Mouse (Mus musculus): Measurements from ENCODE around the gene Dnaja3. TPM values are rescaled to one million over a fixed set of nuclear protein-coding genes. Genes with fewer than 3 reads are reported as not detected.

The Dnaja3 gene
- polyA plus RNA-seq, 1 experiment = 33.0 TPM

DNA sequence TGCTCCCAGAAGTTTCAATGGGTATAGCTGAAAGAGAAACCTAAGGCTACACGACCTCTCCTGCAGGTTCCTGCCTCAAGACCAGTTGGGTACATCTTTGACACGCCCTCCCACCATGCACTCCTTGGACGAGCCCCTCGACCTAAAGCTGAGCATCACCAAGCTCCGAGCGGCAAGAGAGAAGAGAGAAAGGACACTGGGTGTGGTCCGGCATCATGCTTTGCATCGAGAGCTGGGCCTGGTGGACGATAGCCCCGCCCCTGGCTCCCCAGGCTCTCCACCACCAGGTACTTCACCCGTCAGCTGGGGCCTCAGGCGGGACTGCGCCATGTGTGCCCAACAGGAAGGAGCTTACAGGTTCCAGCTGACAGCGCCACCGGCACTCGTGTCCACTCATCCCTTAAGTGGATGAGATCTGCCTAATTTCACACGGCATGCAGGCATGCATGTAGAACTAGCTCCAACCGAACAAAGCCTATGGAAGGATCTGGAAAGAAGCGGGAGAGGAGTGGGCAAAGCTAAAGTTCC, 31.2 kb upstream of the Dnaja3 start:
- Histone ChIP-seq H3K36me3 (ENCODE audit: control insufficient read depth, insufficient read depth) (peaks cover 43% of the 10 kb centered on the region), H3K79me3 (ENCODE audit: low read depth) (peaks cover 50% of the 10 kb centered on the region), H3K4me3 (ENCODE audit: insufficient read depth, poor library complexity, severe bottlenecking) (no peak overlapping the region), H3ac (ENCODE audit: control insufficient read depth, insufficient read length, low read depth) (no peak overlapping the region), H3K27me3 (ENCODE audit: control insufficient read depth, insufficient read depth, insufficient read length) (no peaks in the 10 kb centered on the region), H3K79me2 (ENCODE audit: control insufficient read depth, insufficient read depth) (peaks cover 67% of the 10 kb centered on the region)
- TF ChIP-seq MAX (IDR thresholded peaks at IDR 0.05) (no peak), FOSL1 (IDR thresholded peaks at IDR 0.05; ENCODE audit: insufficient read depth, low read length, poor library complexity, severe bottlenecking) (no peak), CTCF (IDR thresholded peaks at IDR 0.05; ENCODE audit: control insufficient read depth, insufficient read depth, insufficient read length) (no peak), CEBPB (IDR thresholded peaks at IDR 0.05; ENCODE audit: low read depth) (no peak), USF1 (IDR thresholded peaks at IDR 0.05; ENCODE audit: low read depth) (no peak), MYOG (IDR thresholded peaks at IDR 0.05; ENCODE audit: control insufficient read depth, extremely low read depth, insufficient read length) (no peak)

DNA sequence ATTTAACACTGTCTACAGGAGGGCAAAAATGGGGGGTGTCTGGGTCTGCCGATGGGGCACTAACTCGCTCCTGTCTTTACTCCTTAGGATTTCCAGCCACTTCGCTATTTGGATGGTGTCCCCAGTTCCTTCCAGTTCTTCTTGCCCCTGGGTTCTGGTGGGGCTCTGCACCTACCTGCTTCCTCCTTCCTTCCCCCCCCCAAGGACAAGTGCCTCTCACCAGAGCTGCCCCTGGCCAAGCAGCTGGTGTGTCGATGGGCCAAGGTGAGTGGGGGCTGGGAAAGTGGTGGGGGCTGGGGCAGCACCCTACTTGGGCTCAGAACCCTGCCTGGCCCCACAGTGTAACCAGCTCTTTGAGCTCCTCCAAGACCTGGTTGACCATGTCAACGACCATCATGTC, 28.6 kb upstream of the Dnaja3 start:
- Histone ChIP-seq H3K27me3 (ENCODE audit: control insufficient read depth, insufficient read depth, insufficient read length) (no peaks in the 10 kb centered on the region), H3K79me2 (ENCODE audit: control insufficient read depth, insufficient read depth) (peaks cover 41% of the 10 kb centered on the region), H3K79me3 (ENCODE audit: low read depth) (peaks cover 26% of the 10 kb centered on the region), H3K4me3 (ENCODE audit: insufficient read depth, poor library complexity, severe bottlenecking) (no peak overlapping the region), H3K36me3 (ENCODE audit: control insufficient read depth, insufficient read depth) (peaks cover 69% of the 10 kb centered on the region), H3ac (ENCODE audit: control insufficient read depth, insufficient read length, low read depth) (no peak overlapping the region)
- TF ChIP-seq MYOD1 (IDR thresholded peaks at IDR 0.05; ENCODE audit: control insufficient read depth, insufficient read length, low read depth) (no peak), FOSL1 (IDR thresholded peaks at IDR 0.05; ENCODE audit: insufficient read depth, low read length, poor library complexity, severe bottlenecking) (no peak), USF1 (IDR thresholded peaks at IDR 0.05; ENCODE audit: low read depth) (no peak), CEBPB (IDR thresholded peaks at IDR 0.05; ENCODE audit: low read depth) (no peak), MAX (IDR thresholded peaks at IDR 0.05) (no peak), MYOG (IDR thresholded peaks at IDR 0.05; ENCODE audit: control insufficient read depth, extremely low read depth, insufficient read length) (no peak), CTCF (IDR thresholded peaks at IDR 0.05; ENCODE audit: control insufficient read depth, insufficient read depth, insufficient read length) (no peak)

GRCm38 (mm10) chr16:4611676-4612075, 28.1 kb upstream of the Dnaja3 start:
- Histone ChIP-seq H3ac (ENCODE audit: control insufficient read depth, insufficient read length, low read depth) (no peak overlapping the region), H3K27me3 (ENCODE audit: control insufficient read depth, insufficient read depth, insufficient read length) (no peaks in the 10 kb centered on the region), H3K79me3 (ENCODE audit: low read depth) (peaks cover 22% of the 10 kb centered on the region), H3K36me3 (ENCODE audit: control insufficient read depth, insufficient read depth) (peaks cover 74% of the 10 kb centered on the region), H3K4me3 (ENCODE audit: insufficient read depth, poor library complexity, severe bottlenecking) (no peak overlapping the region), H3K79me2 (ENCODE audit: control insufficient read depth, insufficient read depth) (peaks cover 36% of the 10 kb centered on the region)
- TF ChIP-seq USF1 (IDR thresholded peaks at IDR 0.05; ENCODE audit: low read depth) = no peak
- TF ChIP-seq CTCF (IDR thresholded peaks at IDR 0.05; ENCODE audit: control insufficient read depth, insufficient read depth, insufficient read length) = no peak
- no peak for TF ChIP-seq MAX (IDR thresholded peaks at IDR 0.05)
- no peak for TF ChIP-seq FOSL1 (IDR thresholded peaks at IDR 0.05; ENCODE audit: insufficient read depth, low read length, poor library complexity, severe bottlenecking)
- TF ChIP-seq MYOD1 (IDR thresholded peaks at IDR 0.05; ENCODE audit: control insufficient read depth, insufficient read length, low read depth) = no peak
- no peak for TF ChIP-seq CEBPB (IDR thresholded peaks at IDR 0.05; ENCODE audit: low read depth)
- no peak for TF ChIP-seq MYOG (IDR thresholded peaks at IDR 0.05; ENCODE audit: control insufficient read depth, extremely low read depth, insufficient read length)

- peaks cover 26% of the 10 kb centered on the region for H3K79me2 ChIP-seq (ENCODE audit: control insufficient read depth, insufficient read depth)
- peaks cover 87% of the 10 kb centered on the region for H3K36me3 ChIP-seq (ENCODE audit: control insufficient read depth, insufficient read depth)
- peaks cover 6% of the 10 kb centered on the region for H3K79me3 ChIP-seq (ENCODE audit: low read depth)
- H3K27me3 ChIP-seq (ENCODE audit: control insufficient read depth, insufficient read depth, insufficient read length) = no peaks in the 10 kb centered on the region
- H3K4me3 ChIP-seq (ENCODE audit: insufficient read depth, poor library complexity, severe bottlenecking) = no peak overlapping the region
- no peak overlapping the region for H3ac ChIP-seq (ENCODE audit: control insufficient read depth, insufficient read length, low read depth)
- TF ChIP-seq MAX (IDR thresholded peaks at IDR 0.05) (no peak), MYOD1 (IDR thresholded peaks at IDR 0.05; ENCODE audit: control insufficient read depth, insufficient read length, low read depth) (no peak)
Measured at GRCm38 (mm10) chr16:4613736-4614135, 26.1 kb upstream of the Dnaja3 start.

- Histone ChIP-seq H3K79me3 (ENCODE audit: low read depth) (peaks cover 5% of the 10 kb centered on the region), H3K36me3 (ENCODE audit: control insufficient read depth, insufficient read depth) (peaks cover 81% of the 10 kb centered on the region), H3K27me3 (ENCODE audit: control insufficient read depth, insufficient read depth, insufficient read length) (no peaks in the 10 kb centered on the region), H3ac (ENCODE audit: control insufficient read depth, insufficient read length, low read depth) (no peak overlapping the region), H3K4me3 (ENCODE audit: insufficient read depth, poor library complexity, severe bottlenecking) (no peak overlapping the region), H3K79me2 (ENCODE audit: control insufficient read depth, insufficient read depth) (peaks cover 25% of the 10 kb centered on the region)
- TF ChIP-seq MYOD1 (IDR thresholded peaks at IDR 0.05; ENCODE audit: control insufficient read depth, insufficient read length, low read depth) = no peak
- TF ChIP-seq FOSL1 (IDR thresholded peaks at IDR 0.05; ENCODE audit: insufficient read depth, low read length, poor library complexity, severe bottlenecking) = no peak
- no peak for TF ChIP-seq USF1 (IDR thresholded peaks at IDR 0.05; ENCODE audit: low read depth)
- no peak for TF ChIP-seq CEBPB (IDR thresholded peaks at IDR 0.05; ENCODE audit: low read depth)
- no peak for TF ChIP-seq MAX (IDR thresholded peaks at IDR 0.05)
- TF ChIP-seq CTCF (IDR thresholded peaks at IDR 0.05; ENCODE audit: control insufficient read depth, insufficient read depth, insufficient read length) = no peak
- TF ChIP-seq MYOG (IDR thresholded peaks at IDR 0.05; ENCODE audit: control insufficient read depth, extremely low read depth, insufficient read length) = no peak
Measured at GRCm38 (mm10) chr16:4614639-4615038, 25.1 kb upstream of the Dnaja3 start.

- peaks cover 25% of the 10 kb centered on the region for H3K79me2 ChIP-seq (ENCODE audit: control insufficient read depth, insufficient read depth)
- peaks cover 77% of the 10 kb centered on the region for H3K36me3 ChIP-seq (ENCODE audit: control insufficient read depth, insufficient read depth)
- TF ChIP-seq MYOD1 (IDR thresholded peaks at IDR 0.05; ENCODE audit: control insufficient read depth, insufficient read length, low read depth) = no peak
- TF ChIP-seq FOSL1 (IDR thresholded peaks at IDR 0.05; ENCODE audit: insufficient read depth, low read length, poor library complexity, severe bottlenecking) = no peak
- no peak for TF ChIP-seq MYOG (IDR thresholded peaks at IDR 0.05; ENCODE audit: control insufficient read depth, extremely low read depth, insufficient read length)
- TF ChIP-seq CEBPB (IDR thresholded peaks at IDR 0.05; ENCODE audit: low read depth) = no peak
- no peak for TF ChIP-seq CTCF (IDR thresholded peaks at IDR 0.05; ENCODE audit: control insufficient read depth, insufficient read depth, insufficient read length)
- TF ChIP-seq MAX (IDR thresholded peaks at IDR 0.05) = no peak
- no peak for TF ChIP-seq USF1 (IDR thresholded peaks at IDR 0.05; ENCODE audit: low read depth)
- no peak overlapping the region for H3K4me3 ChIP-seq (ENCODE audit: insufficient read depth, poor library complexity, severe bottlenecking)
- peaks cover 5% of the 10 kb centered on the region for H3K79me3 ChIP-seq (ENCODE audit: low read depth)
- no peaks in the 10 kb centered on the region for H3K27me3 ChIP-seq (ENCODE audit: control insufficient read depth, insufficient read depth, insufficient read length)
- no peak overlapping the region for H3ac ChIP-seq (ENCODE audit: control insufficient read depth, insufficient read length, low read depth)
Measured at GRCm38 (mm10) chr16:4615297-4615696, 24.5 kb upstream of the Dnaja3 start.

Measured in C2C12 (cell line).